Mouse (Mus musculus) lung, postnatal 14 days (tissue): ENCODE measurements around the gene Tgoln1.

Experiments used
- DNase-seq: peaks from one replicate; pipeline ENCODE4 v3.0.0; 2021

Tgoln1 gene

DNA sequence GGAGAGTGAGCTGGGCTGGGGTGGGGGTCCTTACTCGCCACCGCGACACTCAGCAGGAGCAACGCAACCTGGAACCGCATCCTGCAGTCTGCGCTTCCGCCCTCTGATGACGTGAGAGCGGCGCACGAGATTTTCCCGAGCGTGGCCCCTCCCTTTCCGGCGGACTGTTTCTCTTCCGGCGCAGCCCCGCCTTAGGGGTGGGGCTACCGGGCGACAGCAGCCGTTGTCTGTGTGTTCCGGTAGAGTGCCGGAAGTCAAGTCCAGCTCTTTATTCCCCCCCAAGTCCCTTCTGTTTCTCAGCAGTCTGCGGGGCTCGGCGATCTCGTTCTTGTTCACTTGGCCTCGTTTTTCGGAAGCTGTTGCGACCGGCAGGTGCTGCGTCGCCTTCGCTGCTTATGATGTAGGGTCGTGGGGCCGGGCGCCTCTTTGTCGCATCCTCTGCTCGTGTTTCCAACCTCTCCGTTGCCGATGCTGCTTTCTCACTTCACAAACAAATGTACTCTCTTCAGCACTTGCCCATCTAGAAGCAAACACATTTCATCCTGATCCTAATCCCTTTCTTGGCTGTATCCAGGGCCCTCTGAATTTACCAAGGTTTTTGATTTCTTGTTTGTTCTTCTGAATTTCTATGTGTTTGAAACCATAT lies at the start of gene Tgoln1:
TSS of gene Tgoln1 (minus strand) at position 358 of the 646 bp plus-strand sequence.
- DNase-seq: peak; percentile 94

DNA sequence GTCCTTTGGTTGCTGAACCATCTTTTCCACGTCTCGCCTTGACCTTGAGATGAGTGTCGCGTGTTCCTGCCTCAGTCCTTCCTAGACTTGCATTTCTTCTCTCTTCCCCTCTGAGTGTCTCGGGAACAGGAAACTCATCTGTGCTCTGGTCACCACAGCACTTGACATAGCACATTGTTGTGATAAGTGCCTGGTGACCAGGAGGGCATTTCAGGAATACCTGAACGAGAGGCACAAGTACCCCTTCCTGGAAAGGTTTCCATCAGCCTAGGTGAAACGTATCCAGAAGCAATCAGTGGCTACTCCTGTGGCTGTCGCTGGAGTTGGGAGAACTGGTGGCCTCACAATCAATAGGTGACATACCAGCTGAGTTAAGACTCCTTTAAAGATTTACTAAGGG lies 47.5 kb upstream of the Tgoln1 start:
- no peak for DNase-seq

DNA sequence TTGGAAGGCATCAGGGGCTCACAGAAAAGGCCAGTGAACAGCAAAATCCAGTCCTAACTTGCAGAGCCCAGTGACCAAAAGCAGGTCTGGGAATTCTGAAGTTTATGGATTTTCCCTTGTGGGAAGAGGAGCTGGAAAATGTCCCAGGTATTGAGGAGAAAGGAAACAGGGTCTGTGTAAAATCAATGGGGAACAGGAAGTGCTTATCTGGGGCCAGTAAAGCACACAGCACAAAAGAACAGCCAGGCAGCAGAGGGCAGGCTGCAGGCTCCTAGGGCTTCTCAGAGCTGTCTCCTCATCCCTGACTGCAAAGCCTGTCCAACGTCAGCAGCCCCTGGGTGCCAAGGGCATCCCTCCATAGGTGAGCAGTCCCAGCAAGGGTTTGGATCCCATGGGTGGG lies 46.2 kb upstream of the Tgoln1 start:
- DNase-seq: no peak

DNA sequence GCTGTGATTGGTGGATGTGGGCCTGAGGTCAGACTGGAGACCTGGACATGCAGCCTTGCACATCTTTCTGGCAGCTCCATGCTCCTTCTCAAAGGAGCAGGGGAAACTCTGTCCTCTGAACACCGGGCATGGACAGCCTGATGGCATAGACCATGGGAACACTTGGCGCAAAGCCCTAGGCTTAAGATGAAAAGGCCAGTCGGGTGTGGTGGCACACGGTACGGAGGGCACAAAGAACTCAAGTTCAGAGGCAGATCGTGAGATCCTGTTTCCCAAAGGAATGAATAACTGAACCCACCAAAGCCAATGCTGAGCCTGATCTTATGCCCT lies 43.6 kb upstream of the Tgoln1 start:
- no peak for DNase-seq

DNA sequence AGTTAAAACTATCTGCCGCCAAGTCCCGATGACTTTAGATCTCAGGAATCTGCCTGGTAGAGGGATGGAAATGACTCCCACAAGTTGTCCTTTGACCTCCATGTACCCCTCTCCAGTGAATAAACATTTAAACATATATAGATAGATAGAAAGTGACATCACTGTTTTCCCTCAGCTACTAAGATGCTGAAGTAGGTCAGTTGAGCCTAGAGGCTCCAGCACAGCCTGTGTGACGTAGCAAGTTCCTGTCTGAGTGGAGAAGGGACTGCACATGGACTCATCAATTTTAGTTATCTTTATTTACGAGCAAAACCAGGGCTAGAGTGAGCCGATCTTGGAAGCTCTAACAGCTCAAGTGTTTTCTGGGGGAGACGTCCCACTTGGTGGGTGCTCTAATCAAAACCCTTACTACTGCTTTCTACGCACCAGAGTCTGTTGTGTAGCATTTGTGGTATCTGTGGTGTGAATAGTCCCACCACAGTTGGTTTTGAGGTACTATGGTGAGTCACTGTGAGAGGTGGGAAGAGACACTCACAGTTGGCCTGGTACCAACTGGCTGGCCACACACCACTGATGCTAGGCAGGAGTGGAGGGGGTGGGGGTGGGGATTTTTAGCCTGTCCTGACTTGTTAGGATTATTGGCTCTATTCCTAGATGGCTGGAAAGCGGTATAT lies 43.1 kb upstream of the Tgoln1 start:
- no peak for DNase-seq

DNA sequence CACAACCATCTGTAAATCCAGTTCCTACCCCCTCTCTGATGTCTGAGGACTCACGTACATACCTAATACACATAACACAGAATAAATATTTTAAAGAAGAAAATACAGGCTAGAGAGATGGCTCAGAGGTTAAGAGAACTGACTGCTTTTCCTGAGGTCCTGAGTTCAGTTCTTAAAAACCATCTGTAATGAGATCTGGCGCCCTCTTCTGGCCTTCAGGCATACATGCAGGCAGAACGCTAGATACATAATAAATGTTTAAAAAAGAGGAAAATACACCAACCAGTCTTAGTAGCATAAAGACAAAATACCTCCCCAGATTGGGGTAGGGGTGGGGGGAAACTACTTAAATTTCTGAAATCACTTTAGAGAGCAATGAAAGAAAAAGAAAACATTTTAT lies 41.2 kb upstream of the Tgoln1 start:
- DNase-seq: no peak

DNA sequence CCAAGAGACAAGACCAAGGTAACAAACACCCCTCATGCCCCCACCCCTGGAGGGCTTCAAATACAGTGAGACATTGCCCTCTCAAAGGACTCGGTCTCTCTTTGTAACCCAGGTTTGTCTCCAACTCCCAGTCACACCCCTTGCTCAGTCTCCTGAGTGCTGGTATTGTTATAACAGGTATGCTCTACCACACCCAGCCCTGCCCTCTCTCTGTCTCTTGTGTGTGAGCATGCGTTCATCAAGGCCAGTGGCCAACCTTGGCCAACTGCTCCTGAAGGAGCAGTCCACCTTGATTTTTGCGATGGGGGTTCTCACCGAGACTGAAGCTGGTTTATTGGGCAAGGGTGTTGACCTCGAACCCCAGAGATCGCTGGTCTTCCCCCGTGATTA lies 39.2 kb upstream of the Tgoln1 start:
- no peak for DNase-seq

DNA sequence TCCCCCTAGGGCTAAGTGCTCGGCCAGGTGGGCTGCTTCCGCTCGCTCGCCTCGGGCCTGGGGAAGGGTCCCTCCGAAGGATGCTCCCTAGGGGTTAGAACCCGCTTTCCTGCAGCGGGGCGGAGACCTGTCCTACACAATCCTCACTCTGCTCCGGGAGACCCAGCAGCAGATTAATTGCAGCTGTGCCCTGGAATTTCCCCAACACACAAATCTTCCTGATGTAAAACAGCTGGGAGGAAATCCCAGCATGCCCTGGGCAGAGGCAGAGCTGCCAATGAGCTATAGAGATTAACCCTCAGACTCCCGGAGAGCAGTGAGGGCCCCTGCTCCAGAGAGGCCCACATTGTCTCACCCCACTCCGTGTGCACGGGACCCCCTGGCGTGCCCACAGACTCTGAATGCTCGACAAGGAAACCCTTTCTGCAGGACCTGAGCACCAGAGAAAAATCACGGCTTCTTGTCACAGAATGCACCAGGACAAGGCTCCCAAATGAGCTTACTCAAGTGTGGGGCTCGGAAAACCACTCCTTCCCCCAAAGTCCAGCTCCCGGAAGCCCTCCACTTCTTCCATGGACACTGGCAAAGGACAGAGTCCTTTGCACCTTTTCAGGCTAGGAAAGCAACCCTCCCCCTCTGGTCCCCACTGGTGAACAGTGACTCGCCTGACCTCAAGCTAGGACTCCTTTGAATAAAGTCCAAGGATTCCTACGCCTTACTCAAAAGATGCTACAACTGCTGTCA lies 38.7 kb upstream of the Tgoln1 start:
- DNase-seq: peak; percentile 60

DNA sequence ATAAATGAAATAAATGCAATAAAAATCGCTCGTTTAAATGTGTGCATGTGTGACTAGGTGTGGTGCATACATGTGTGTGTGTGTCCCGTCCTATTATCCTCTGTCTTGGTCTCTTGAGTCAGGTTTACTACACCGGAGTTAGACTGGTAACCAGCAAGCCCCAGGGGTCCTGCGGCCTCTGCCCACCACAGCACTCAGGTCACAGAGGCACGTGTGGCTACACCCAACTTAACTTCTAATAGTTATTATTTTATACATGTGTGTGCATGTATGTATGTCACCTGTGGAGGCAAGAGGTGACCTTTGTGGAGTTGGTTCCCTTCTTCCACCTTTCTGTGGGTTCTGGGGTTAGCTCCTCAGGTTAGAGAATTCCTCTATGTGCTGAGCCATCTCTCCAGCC lies 37.6 kb upstream of the Tgoln1 start:
- no peak for DNase-seq

DNA sequence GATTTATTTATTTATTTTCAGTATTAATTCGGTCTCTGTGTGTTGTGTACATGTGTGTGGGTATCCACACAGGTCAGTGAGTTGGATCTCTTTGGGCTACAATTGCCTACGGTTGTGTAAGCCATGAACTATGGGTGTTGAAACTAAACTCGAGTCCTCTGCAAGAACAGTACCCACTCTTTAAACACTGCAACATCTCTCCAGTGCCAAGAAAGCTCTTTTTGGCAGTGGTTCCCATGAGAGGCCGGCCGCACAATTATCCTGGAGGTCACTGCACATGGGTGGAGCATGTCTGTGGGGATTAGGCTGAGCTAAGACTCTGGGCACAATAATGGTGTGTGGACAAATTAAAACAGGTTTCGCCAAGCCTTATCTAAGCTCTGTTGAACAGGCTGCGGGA lies 36.6 kb upstream of the Tgoln1 start:
- DNase-seq: peak; percentile 72

DNA sequence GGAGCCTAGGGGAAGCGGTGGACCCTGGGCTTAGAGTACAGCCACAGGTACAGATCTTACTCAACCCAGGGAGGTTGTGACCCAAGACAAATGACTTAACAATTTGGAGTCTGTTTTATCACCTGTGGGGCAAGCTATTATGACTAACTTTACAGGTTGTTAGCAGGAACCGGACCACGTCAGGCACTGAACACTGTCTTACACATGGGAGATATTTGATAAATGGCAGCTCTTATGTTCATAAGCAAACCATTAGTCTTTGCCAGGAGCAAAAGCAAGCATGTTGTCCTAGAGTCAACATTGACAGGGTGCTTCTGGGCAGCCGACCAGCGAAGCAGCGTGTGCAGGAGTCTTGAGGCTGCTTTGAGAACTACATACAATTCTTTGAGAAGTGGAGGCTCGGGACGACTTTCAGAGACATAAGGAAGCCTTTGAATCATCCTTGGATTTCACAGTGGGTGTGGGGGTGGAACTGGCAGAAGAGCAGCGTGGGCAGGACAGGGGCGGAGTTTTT lies 33.6 kb upstream of the Tgoln1 start:
- DNase-seq: peak; percentile 48

DNA sequence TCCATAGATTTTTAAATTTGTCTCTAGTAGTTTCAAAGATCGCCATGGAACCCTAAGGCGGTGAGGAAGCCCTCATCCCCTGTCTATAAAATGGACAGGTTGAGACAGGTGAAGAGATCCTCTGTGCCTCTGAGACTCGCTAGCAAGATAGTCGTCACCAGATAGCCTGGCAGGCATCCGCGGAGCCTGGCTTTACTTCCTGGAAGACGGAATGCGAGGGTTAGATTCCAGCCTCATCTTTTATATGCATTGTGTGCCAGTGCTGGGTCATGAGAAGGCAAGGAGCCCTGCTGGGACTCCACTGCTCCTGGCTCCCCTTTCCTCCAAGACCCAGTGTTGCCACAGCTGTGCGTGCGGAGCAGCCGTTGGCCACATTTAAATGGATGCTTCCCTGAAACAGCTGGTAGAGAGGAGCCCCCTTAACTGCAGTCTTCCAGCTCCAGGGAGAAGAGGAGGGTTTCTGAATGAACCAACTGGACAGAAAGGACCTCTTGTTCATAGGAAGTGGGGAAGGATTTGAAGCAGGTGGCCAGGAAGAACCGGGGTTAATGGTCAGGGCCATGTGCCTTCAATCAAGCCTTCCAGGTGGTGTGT lies 31.3 kb upstream of the Tgoln1 start:
- DNase-seq: no peak

DNA sequence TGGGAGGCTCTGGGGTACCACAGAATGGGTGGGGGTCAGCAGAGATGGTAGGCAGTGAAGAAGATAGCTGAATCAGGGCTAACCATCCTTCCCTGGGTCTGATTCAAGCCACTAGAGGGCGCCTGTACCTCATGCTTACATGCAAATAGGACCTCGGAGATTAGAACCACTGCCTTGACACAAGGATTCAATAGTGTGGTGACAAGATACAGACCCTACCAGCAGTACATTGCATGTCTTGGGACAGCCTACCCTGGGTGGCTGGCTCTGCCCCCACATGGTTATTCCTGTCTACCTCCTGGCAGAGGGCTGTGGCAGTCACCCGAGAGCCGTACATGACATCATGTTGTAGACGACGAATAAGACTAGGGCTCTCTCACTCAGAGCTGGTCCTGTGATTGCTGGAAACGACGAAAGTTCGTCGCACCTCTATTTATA lies 30.6 kb upstream of the Tgoln1 start:
- peak; percentile 82 for DNase-seq

DNA sequence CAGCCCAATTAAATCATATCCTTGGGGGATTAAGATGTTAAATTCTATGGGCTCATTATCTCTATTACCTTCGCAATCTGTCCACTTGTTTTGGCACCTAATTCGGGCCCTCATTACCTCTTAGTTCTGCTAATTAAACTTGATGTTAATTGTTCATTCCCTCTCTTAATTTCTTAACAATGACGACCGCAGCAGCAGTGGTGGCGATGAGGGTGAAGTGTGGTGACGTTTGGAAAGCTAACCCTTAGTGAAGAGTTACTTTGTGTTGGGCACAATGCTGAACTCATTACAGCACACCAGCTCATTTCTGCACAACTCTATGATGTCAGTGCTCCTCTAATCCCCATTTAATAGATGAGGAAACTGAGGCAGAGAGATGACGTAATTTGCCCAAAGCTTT lies 28.6 kb upstream of the Tgoln1 start:
- DNase-seq: no peak

DNA sequence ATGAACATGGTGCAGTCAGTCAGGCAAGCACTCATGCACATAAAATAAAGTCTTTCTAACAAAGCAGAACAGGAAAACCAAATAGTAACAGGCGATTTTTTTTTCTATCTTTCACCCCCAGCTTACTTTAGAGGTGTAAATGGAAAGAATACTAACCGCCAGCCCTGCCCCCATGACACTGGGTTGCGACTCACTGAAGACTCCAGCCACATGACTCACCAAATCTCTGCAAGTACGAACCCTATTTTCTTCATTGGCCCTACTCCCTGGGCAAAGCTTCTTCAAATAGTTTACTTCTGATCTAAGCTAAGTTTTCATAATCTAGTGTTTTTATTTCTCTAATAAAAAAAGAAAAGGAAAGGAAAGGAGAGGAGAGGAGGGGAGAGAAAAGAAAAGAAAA lies 27.8 kb upstream of the Tgoln1 start:
- DNase-seq: no peak

DNA sequence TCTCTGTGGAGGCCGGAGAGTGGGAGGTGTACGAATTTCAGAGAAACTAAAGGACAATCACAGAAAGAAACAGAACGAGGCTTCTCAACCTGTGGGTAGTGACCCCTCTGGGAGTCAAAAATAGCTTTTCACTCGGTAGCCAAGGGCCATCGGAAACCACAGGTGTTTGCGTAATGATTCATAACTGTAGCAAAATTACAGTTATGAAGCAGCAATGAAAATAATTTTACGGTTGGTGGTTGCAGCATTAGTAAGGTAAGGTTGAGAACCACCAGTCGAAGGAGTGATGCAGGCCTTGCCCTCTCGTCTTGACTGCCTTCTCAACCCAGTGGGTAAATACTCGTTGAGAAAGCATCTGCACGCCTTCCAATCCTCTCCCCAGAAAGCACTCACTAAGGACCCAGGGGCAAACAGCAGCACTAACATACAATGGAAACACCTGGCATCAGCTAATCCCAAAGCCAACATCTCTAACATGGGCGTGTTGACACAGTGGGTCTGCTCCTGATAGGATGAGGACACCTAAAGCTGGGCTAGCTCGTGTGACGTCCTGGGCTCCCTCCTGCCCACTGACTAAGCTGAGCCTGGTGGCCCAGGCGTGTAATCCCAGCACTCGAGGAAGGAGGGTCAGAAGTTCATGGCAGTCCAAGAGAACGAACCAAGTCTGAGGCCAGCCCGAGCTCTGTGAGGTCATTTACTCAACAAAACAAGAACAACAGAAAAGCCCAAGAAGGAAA lies 24.6 kb upstream of the Tgoln1 start:
- DNase-seq: no peak

DNA sequence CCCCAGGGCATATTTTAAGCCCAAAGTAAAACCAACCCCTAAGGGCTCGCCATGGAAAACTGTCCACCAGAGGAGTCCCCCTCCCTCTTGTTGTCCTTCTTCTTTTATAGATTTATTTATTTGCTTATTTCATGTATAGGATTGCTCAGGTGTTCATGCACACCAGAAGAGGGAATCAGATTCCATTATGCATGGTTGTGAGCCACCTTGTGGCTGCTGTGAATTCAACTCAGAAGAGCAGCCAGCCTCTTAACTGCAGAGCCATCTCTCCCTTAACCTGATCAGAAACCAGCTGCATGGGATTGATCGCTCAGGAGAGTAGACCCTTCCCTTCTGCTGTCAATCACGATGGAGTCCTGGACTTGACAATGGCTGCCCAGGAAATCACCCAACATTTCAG lies 20.1 kb upstream of the Tgoln1 start:
- DNase-seq: no peak

DNA sequence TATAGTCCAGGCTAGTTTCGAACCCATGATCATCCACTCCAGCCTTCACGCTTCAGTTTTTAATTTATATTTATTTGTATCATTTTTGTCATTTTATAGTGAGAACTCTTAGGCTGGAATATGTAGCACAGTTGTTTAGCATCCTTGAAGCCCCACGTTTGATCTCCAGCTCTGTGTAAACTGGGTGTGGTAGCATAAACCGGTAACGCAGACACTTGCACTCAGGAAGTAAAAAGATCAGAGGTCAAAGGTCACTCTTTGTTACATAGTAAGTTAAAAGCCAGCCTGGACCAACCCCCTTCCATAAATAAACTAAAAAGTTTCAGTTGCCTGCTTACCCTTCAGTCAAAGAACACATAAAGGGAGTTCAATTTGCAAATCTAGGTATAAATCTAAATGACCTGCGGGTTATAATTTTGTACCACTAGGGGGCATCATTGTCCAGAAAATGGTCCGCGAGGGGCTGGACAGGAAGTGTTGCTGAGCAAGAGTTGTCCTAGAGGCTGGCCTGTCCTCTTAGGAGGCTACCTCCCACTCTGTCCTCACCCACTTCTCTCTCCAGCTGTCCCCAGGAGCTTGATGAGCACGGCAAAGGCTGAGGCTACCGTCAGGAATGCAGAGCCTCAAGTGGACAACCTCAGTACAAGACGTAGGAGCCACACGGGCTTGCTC lies 19.1 kb upstream of the Tgoln1 start:
- DNase-seq: peak; percentile 80

DNA sequence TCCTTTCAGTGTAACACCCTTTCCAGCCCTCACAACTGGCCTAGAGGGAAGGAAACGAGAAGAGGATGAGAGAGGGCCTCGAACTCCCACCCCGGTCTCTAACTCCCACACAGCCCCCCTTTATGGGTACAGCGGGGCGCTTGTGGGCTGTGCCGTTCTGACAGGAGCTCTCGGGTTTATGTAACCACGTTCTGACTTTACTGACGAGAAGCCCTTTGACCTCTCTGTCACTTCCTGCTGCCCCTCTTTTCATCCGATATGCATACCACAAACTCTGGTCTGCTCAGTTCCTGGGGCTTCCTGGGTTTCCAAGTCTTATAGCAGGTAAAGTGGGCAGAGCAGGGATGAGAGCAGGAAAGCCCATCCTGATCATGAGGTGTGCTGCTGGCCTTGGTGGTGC lies 17.5 kb upstream of the Tgoln1 start:
- no peak for DNase-seq

DNA sequence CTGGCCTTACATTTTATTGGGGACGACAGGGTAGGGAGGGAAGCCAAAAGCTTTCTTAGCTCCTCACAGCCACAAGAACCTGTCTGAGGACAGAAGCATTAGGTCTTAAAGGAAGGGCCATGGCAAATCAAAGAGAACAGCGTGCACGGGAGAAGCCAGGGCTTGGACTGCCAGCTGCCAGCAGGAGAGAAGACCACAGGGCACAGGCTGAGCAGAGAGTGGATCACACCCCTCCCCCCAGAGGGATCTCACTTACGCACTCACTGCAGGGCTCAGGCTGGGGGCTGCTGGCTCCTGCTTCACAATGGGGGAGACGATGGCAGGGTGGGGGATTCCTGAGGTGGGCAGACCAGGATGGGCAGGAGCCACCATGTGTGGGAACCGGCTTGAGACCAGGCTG lies 14.9 kb upstream of the Tgoln1 start:
- no peak for DNase-seq

DNA sequence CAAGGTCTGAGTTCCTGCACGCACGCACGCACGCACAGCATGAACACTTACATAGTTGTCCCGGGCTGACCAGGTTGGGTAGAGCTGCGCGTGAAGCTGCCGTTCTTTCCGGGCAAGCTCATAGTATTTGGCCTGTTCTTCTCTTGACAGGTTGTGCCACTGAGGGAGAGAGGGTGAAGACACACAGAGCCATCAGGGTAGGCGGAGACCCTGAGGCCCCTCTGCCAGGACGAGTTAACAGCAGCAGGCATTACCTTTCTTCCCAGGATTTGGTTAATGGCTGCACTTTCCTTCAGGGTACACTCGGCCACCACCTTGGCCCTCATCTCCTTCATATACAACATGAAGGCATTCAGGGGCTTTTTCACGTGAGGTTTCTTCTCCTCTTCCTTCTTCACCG lies 14.2 kb upstream of the Tgoln1 start:
- DNase-seq: no peak

DNA sequence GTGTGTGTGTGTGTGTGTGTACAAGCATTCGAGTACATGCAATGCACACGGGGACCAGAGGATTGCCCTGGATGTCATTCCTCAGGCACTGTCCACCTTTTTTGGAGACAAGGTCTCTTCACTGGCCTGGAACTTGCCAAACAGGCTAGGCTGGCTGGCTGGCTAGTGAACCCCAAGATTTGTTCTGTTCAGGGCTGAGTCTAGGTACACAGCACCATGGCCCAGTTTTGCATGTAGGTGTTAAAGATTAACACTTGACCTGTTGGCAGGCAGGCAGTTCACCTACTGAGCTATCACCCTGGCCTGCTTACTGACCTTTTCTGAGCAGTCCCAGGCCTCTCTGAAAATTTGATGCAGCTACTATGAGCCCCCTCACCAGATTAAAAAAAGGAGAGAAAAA lies 13.6 kb upstream of the Tgoln1 start:
- no peak for DNase-seq

DNA sequence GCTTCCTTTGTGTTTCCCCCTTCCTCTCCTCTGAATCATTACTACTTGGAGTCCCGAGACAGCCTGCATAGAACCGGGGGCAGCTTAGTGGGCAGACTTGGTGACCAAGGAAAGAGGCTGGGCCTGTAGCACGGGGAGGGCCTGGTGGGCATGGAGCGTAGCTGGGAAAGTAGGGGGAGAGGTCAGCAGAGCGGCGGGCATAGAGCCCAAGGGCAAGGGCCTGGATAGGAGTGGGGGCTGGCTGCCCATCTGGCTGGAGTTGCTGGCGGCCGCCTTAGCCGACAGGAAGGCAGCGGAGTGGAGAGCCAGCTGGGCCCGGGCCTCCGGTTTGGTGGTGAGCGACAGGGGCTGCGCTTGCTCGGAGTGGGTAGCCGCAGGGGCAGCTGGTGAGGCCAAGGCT lies 10.5 kb upstream of the Tgoln1 start:
- DNase-seq: no peak
